Mouse (Mus musculus): ENCODE results near the gene Unc13a.
A peak's percentile ranks its signal among the peaks of the same experiment; 100 is the strongest.

Unc13a gene

DNA sequence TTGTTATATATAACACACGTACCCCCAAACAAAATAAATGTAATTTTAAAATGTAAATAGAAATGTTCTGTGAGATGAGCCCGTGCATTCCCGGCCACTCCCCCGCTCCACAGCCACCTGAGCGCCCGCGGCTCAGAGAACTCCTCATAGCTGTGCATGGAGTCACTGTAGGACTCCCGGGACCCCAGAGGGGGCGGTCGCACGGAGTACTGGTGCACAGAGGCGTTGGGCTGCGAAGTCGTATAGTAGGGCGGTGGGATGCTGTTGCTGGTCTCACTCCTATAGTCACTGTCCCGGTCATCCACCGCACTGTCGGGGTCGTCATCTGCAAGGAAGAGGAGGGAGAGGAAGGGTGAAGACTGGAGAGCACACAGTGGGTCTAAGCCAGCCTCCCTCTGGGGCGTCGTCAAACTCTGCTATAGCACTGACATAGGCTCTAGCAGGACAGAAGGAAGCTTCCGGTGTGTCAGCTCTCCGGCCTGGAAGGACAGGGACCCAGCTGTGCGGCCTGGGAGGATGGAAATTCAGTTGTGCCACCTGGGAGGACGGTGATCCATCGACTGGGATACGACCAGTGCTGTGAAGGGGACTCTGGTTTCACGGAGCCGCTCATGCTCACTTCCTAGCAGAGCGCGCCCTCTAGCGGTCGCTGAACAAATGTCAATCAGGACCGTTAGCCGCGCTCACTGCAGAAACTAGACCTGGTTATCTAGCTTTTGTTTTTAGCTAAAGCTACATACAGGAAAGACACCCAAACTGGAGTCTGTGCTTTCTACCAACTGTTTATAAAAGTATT lies 11.0 kb downstream of the Unc13a start:
- DNase-seq = peak; percentile 92

DNA sequence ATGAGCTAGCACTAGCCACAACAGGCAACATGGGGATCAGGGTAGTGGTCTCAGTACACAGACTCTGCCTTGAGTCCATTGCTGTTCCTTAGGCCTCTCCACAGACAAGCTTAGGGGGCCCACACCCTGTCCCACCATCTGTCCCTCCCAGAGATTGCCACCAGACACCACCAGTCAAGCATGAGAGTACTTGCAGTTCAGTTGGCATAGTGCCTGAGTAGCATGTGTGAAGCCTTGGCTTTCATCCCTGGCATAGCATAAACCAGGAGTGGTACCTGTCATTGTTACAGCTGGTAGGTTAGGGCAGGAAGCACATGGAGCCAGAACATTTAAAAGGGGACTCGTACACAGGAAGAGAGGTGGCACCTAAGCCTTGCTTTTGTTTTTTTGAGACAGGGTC lies 11.8 kb downstream of the Unc13a start:
- DNase-seq = no peak

DNA sequence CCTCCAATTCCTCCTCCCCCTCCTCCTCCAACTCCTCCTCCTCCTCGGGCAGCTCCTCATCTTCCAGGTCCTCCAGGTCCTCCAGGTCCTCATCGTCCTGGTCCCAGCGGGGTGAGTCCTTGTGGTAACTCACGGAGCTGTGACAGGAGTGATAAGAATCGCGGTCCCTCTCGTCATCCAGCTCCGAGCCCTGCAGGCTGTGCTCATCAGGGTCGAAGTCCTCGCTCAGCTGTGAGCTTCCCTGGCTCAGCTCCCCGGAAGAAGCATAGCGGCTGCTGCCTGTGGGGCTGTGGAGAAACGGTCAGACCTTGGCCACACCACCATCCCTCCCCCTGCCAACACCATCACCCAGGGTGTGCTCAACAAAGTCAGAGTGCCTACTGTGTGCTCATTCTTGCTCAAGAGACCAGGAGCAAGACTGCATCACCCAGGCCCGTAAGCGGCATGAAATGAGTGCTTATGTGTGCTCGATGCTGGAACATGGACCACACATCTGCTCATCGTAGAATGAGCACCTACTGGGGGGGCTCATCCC lies 13.0 kb downstream of the Unc13a start:
- no peak for DNase-seq

DNA sequence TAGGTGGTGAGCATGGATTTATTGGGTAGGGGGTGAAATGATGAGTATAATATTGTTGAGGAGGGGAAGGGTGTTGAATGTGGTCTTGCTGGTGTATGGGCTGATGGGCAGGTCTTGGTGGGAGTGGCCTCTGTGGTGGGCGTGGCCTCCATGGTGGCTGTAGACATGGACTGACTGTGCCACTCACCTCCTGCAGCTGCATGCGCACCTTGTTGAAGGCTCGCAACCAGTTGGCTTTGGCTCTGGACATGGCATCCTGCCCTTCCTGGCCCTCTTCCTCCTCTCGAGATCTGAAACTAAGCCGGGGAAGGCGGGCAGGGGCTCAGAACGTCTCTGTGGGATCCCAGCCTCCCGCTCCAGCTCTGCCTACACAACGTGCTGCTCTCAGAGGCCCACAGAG lies 13.7 kb downstream of the Unc13a start:
- DNase-seq = no peak

DNA sequence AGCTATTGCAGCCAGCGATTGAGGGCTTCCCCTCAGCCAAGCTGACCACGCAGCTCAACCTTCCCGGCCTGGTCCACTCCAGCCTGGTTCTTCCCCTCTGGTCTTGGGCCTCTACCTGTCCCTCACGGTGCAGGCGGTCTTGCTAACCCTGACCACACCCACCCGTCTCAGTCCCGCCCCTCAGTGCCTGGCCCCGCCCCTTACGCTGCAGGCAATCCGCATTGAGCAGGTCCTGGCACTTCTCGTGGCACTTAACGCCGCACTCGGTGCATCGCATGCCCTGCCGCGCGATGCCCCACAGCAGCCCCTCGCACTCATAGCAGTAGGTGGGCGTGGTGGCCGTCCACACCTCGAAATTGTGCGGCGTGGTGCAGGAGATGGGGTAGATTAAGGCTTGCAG lies 17.0 kb downstream of the Unc13a start:
- peak; percentile 36 for DNase-seq

DNA sequence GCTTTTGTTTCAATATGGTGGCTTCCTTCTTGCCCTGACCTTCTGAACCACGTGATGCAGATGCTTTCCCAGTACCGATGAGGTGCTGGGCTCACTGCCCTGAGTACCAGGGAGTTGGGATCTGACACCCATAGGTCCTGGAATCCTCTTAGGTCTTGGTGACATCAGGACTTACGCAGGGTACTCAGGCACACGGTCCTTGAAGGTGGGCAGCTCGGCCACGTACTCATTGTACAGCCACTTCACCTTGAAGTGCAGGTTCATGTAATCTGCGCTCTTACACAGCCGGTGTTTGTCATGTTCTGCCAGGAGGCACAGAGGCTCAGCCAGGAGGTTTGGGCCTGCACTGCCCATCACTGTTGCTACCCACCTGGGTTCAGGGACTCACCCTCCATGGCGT lies 26.0 kb downstream of the Unc13a start:
- DNase-seq = no peak

DNA sequence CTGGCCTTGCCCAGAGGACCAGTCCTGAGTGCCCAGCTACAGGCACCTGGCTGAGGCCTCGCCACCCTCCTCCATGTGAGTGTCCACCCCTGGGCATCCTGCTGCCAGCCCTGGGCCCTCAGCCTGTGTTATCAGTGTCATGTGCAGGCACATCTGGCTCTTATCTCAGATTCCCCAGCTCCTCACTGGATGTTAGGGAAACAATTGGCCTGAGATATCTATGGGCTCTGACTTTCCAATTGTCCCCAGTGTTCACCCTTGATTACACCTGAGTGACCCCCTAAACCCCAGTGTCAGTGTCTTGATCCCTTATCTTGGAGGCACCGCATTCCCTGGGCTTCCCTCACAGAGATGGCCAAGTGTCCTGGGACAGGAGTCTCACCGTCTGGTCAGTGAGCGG lies 32.2 kb downstream of the Unc13a start:
- DNase-seq = no peak

DNA sequence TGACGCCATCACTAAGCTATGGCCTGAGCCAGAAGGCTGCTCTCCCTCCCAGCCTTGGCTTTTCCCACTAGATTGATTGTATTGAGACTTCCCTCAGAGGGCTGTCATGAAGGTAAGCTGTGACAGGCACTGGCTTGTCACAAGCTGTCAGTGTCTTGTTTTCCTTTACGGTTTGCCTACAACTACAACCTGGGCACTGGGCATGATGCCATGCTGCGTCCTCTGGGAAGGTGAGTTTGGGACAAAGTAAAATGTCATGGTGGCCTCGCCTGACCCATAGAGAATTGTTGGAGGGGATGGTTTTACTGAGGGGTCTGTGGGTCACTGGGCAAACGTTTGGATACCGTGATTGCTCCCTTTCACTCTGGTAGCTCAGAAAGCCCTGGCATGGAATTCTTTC lies 33.2 kb downstream of the Unc13a start:
- DNase-seq = no peak

DNA sequence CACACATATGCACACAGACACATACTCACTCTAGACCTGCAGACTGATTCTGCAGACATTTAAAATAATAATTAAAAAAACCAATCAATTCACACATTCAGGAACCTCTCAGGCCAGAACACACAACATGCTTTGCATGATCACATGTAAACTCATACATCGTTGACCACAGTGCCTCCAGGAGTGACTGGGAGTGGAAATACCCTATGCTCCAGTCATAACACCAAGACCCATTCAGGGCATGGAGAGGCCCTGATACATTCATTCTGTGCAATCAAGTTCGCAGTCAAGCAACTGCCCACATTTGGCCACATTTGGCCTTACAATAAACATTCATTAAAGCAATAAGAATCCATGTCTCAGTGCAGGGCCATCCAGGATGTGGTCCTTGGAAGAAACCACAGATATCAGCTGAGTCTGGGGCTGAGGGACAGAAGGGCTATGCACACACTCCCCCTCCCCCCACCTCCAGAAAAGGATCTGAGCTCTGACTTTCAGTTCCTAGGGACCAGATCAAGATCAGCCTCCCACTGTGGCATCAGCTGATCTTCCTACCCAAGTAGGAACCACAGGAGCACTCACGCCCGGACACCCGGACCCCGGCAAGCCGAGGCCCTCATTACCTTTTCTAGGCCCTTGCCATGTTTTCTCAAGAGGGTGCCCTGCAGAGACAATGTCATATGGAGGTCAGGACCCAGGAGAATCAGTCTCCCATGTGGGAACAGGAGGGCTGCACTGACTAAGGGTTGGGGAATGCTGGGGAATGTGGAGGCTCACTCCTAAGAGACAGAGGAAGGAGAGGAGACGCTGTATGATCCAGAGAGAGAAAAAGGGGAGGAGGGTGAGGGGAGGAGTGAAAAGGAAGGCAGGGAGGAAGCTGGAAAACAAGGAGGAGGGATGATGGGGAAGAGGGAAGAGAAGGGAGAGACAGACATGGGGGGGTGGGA lies 34.1 kb downstream of the Unc13a start:
- DNase-seq = no peak

DNA sequence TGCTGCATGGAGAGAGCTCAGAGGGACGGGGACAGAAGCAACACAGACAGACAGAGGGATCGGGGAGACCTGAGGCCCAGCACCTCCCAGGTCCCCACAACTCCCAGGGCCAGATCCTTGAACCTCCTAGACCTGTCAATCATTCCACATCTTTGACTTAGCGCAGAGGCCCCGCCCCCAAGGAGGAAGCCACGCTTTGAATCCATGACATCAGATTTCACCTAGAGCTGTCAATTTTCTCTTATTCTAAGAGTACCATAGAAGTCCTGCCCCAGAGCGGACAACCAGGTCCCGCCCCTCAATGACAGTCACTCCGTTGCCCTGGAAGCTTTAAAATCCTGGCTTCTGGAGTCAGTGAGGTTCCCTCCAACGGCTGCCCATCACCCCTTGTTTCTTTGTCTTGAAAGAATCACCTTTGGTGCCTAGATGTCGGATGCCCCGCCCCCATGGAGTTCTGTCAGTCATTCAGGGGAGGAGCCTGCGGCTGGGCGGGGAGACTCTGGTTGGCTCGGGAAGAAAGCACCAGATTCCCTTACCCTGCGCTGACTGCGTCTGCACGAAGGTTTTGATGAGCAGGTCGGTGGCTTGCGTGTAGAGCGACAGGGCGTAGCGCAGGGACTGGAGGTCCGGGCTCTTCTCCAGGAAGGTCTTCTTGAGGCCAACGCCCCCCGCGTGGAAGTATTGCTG lies 37.4 kb downstream of the Unc13a start:
- peak; percentile 61 for DNase-seq

DNA sequence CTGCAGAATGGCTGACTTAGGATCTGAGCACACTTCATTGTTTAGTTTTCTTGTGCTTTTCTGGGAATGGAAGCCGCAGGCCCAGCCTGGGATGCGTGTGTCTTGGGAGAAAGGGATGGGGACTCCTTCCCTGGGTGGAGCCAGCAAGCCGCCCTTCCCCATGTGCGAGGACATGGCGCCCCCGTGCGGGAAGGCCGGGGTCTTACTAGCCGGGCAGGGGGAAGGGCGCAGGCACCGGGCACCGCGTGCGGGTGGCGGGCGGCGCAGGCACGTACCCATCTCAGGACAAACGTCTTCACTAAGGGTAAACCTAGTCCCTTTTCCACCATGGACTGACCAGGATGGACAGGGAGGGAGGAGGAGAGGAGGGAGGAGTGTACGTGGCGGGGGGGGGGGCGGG lies 38.4 kb downstream of the Unc13a start:
- peak; percentile 67 for DNase-seq

DNA sequence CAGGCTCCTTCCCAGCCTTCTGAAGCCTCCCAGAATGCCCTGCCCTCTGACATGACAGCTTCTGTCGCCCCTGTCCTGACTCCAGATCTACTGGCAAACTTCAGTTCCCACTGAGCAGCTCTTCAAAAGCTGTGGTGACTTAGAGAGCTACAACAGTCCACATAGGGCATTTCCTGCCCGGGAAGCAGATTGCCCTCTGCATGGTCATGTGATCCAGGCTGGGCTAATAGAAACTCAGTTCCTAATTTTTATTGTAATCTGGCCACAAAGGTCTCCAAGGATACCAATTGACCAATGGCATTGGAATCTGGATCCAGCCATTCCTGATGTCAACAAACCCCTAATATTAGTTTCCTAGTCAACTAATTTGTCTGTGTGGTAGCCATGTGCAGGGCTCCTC lies 39.7 kb downstream of the Unc13a start:
- no peak for DNase-seq

DNA sequence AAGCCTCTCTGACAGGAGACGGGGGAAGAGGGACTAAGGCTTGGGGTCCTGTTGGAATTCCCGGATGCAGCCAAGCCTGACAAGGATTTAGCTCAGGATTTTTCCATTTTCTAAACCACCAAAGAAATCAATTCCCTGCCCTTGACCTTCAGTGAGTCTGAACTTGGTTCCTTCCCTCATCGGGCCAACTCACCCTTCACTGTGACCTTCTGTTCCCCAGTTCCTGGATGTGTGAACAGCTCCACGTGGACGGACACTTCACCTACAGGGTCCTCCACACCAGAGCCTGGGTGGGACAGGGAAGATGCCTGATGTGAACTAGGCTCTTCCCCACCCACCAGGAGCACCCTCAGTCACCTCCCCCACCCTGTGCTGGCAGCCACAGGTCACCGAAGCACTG lies 40.8 kb downstream of the Unc13a start:
- no peak for DNase-seq

DNA sequence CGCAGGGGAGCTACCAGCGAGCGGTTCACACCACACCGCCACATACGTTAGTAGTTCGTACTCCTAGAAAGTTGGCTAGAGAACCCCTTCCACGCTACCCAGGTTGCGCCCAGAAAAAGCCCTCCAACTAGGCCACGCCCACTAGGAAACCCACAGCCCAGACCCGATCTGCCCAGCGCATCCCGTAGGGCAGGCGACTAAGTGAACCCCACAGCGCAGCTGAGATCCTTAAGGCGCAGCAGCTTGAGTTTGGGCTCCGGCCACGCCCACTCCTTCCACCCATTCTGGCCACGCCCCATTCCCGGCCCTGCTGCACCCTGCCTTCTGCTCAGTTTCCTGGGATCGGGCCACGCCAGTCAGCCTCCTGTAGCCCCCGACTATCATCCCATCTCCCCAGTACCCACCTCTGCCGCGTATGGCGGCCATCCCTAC lies 41.8 kb downstream of the Unc13a start:
- peak; percentile 51 for DNase-seq

DNA sequence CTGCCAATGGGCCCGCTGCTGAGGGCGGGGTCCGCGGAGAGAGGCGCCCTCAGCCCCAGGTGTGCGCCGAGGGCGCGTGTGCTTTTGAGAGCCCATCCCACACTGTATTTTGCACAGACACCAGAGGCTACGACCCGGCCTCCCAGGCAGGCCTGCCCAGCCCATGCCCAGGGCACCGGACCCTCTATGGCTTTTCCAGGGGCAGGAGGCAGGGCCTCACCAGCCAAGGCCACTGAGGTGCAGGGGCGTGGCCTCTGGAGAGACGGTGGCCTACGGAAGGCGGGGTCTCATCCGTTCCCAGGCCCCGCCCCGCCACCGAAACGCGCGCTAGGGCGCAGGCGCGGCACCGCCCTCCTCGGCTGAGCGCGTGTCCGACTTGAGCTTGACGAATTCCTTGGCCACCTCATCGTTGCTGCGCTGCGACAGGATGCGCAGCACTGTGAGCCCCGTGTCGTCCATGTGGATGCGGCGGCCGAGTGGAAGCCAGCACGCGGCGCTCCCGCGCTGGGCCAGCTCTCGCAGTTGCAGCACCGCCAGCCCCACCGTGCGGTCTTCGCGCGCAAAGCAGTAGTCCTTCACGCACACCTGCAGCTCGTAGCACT lies 42.4 kb downstream of the Unc13a start:
- peak; percentile 96 for DNase-seq

DNA sequence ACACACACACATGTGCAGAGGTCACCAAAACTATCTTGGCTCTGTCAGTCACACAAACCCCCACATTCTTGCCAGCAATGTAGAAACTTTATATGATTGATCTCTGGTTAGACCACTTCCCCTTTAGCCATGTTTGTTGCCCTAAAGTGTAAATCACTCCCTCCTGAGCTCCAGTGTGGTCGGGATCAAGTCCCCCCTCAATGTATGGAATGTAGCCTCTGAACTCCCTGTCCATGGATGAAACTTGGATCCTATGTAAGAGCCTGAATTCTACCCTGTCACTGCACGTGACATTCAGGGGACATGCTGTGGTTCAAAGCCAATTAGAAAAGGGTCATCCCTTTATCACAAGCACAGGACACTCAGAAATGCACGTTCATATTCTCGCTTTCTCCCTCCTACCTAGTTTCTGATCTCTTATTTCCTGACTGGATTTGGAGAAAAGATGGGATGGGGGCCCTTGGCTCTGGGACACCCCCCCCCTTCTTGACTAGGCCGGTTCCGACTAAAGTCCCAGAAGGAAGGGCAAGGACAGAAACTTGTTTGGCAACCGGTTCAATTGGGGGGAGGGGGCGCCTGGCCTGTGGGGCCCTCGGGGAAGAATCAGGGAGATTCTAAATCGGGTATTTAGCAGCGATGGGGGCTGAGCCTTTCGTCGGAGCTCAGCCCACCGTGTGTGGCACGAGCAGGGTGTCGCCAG lies 43.0 kb downstream of the Unc13a start:
- no peak for DNase-seq

DNA sequence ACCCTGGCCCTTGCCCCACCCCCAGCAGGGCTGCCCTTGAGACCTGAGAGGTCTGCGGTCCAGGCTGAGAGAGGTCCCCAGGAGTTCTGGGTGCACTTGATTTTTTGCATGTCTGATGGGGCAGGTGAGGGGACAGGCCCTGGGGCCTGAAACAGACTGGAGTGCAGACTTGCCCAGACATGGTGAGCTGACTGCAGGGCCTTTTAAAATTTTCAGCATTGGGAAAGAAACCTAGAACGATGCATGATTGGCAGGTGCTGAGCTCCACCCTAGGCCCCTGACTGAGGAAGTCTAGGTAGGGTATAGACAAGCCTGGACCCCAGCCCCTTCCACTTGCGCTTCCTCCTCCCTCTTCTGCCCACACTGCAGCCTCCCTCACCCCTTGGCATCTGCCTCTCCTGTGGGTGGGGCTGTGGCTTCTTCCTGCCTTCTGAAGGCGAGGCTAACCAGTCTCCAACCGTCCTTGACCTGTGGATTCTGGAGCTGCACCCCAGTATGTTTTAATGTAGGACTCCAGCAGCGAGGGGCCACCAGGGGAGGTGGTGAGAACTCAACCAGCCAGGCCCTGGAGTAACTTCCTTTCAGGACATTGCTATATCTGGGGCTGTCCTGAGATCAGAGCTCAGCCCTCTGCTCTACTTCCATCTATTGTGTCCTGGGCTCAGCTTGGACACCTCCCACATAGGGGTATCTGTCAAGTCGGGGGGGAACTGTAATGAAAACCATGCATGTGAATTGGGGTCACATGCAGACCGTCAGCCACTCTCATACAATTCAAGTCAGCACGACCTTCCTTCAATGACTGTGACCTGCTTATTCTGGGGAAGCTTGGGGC lies 44.1 kb downstream of the Unc13a start:
- DNase-seq = peak; percentile 29

DNA sequence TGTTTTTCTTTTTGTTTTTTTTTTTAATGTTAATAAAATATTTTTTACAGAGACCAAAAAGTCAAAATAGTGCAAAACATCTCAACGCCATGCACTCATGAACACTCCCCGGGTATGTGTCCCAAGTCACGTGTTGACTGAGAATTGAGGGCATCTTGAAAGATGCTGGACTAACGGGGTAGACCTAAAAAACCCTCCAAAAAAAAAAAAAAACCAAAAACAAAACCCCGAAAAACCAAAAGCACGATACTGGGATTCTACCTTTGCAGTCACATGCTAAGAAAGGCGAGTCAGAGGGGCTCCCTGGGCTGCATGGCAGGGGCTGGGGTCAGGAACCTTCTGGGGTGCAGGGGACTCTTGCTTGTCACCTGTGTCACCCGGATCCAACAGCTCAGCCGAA lies 44.8 kb downstream of the Unc13a start:
- no peak for DNase-seq

DNA sequence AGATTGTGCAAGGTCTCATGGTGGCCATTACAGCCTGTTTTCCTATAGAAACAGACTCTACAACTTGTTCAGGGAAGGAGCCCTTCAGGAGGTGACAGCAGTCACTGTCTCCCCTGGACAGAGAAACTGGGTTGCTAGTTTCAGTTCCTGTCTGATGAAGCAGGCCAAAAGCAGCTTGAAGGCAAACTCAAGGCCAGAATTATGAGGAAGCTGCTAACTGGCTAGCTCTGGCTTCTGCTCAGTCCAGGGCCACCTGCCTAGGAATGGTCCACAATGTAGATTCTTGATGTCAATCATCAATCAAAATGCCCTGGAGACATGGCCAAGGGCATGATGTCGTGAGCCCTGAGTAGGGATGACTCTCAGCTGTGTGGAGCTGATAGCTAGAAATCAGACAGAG lies 46.5 kb downstream of the Unc13a start:
- no peak for DNase-seq

DNA sequence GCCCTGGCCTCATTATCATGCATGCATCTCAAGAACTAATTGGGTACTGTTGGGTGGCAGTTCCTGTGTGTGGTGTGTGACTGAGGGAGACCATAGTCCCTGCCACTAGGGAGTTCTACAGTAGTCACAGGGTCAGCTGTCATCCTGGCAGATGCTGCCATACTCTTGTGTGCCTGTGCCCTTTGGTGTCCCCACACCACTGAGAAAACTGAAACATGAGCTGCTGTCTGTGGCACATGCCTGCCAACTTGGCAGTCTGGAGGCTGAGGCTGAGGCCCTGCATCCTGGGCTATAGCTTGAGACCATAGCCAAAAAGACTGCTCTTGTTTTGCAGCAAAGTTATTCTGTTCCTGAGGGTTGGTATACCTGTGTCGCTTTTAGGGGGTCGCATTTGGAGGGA lies 51.8 kb downstream of the Unc13a start:
- no peak for DNase-seq

DNA sequence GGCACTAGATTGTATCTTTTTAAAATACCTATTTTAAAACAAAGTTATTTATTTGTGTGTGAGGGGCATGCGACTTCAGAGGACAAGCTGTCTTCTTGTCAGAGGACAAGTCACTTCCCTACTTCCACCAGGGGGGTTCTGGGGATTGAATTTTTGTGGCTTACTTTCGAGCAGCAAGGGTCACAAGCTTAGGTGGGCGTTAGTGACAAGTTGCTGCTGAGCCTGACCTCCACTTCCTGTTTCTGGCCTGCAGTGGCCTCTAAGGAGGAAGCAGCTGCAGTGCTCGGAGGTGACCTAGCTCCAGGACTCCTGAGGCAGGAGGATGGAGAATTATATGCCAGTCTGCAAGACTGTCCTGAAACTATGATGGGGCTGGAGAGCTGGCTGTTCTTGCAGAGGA lies 58.1 kb downstream of the Unc13a start:
- no peak for DNase-seq

Measured in lung, postnatal 14 days (tissue).